Comparison of ENCODE assay signal across 16 mouse cellular contexts in genomic region chr16:91360162-91360561, GRCm38 (mm10). TPM values are rescaled to one million over a fixed set of nuclear protein-coding genes. Genes with fewer than 3 reads are reported as not detected.
"Had no signal": no experiment of that assay in that cellular context is flagged by ENCODE, and none has a peak within 500 bp of the region (broad histone marks: within the 10 kb centered on the region; RNA-seq: fewer than 3 reads in every experiment).

No protein-coding gene starts in this region.

- H3K27me3 ChIP-seq: midbrain, embryonic 15.5 days had no signal

- DNase-seq: kidney, adult 8-10 months; lung, postnatal 4 days; thymus, postnatal 14 days had no signal

- H3K36me3 ChIP-seq: limb, embryonic 12.5 days; midbrain, embryonic 15.5 days; neural tube, embryonic 12.5 days had no signal

- H3K9ac ChIP-seq: limb, embryonic 12.5 days; midbrain, embryonic 15.5 days; neural tube, embryonic 12.5 days had no signal

- H3K27ac ChIP-seq: kidney, postnatal 0 days; layer of hippocampus, adult 2 months; limb, embryonic 12.5 days; midbrain, embryonic 15.5 days; neural tube, embryonic 12.5 days; stomach, postnatal 0 days had no signal

- H3K4me2 ChIP-seq: limb, embryonic 12.5 days; midbrain, embryonic 15.5 days; neural tube, embryonic 12.5 days had no signal

- H3K4me1 ChIP-seq: limb, embryonic 12.5 days; midbrain, embryonic 15.5 days; neural tube, embryonic 12.5 days had no signal

- H3K4me3 ChIP-seq: layer of hippocampus, adult 2 months; limb, embryonic 12.5 days; megakaryocyte, embryonic 14.5 days; midbrain, embryonic 15.5 days; neural tube, embryonic 12.5 days had no signal

- H3K9me3 ChIP-seq: limb, embryonic 12.5 days; midbrain, embryonic 15.5 days; neural tube, embryonic 12.5 days had no signal

- ATAC-seq: inflammation-experienced regulatory T-cells, adult 6 months; intestine, postnatal 0 days; midbrain, embryonic 15.5 days had no signal

RNA-seq across cellular contexts. Expression of gene Gm21970, which starts 31.4 kb away (rescaled TPM):
- total RNA-seq: layer of hippocampus, adult 2 months; left cerebral cortex, postnatal 36 days; monocyte, adult 5-6 weeks; neutrophil, adult 5-6 weeks had no signal
- polyA plus RNA-seq: intestine, postnatal 0 days; kidney, postnatal 0 days; limb, embryonic 12.5 days; lung, embryonic 16.5 days; midbrain, embryonic 15.5 days; neural tube, embryonic 12.5 days; stomach, postnatal 0 days had no signal
